Mouse (Mus musculus) hindbrain, embryonic 11.5 days (tissue): ENCODE measurements around the gene Lonrf2. TPM values are rescaled to one million over a fixed set of nuclear protein-coding genes. Genes with fewer than 3 reads are reported as not detected.

Experiments
- ATAC-seq: fragments of 200-750 bp; cut with Nextera tagmentation; 2 replicates; pipeline ENCODE4 v1.8.0; 2017; ENCODE audit warnings: mild to moderate bottlenecking, moderate TSS enrichment, moderate library complexity; ENCODE audit not compliant: low FRiP score
- DNase-seq: peaks from one replicate; pipeline ENCODE4 v3.0.0-alpha.2; 2015; ENCODE audit warnings: low spot score
- H3K27ac ChIP-seq: fragments of 300-500 bp; sonication (generic); 2 replicates; pipeline ENCODE4 v1.5.1; 2014; ENCODE audit warnings: mild to moderate bottlenecking, low read depth, low read length
- H3K27me3 ChIP-seq: fragments of 300-500 bp; sonication (generic); 2 replicates; pipeline ENCODE4 v1.6.1; 2014; ENCODE audit warnings: mild to moderate bottlenecking, low read length, moderate library complexity, mixed read lengths; ENCODE audit not compliant: control insufficient read depth, insufficient read depth
- H3K36me3 ChIP-seq: fragments of 300-500 bp; sonication (generic); 2 replicates; pipeline ENCODE4 v1.6.1; 2014; ENCODE audit warnings: mild to moderate bottlenecking, low read length, moderate library complexity, mixed read lengths; ENCODE audit not compliant: control insufficient read depth, insufficient read depth
- H3K4me1 ChIP-seq: fragments of 300-500 bp; sonication (generic); replicated peaks from 2 replicates; pipeline ENCODE4 v1.6.1; 2014; ENCODE audit warnings: low read length, mixed read lengths; ENCODE audit not compliant: control insufficient read depth, insufficient read depth
- H3K4me2 ChIP-seq: fragments of 300-500 bp; sonication (generic); replicated peaks from 2 replicates; pipeline ENCODE4 v1.6.1; 2014; ENCODE audit warnings: mild to moderate bottlenecking, low read depth, low read length
- H3K4me3 ChIP-seq: fragments of 300-500 bp; sonication (generic); 2 replicates; pipeline ENCODE4 v1.5.1; 2014; ENCODE audit warnings: low read depth, low read length
- H3K9ac ChIP-seq: fragments of 300-500 bp; sonication (generic); 2 replicates; pipeline ENCODE4 v1.6.1; 2014; ENCODE audit warnings: low read depth, low read length
- H3K9me3 ChIP-seq: fragments of 300-500 bp; sonication (generic); 2 replicates; pipeline ENCODE4 v1.6.1; 2016; ENCODE audit warnings: low read length; ENCODE audit not compliant: control insufficient read depth
- WGBS: fragments of 180-500 bp; shearing (Covaris S2); extraction: QIAGEN DNeasy Blood & Tissue Kit; methylation state at CpG from one replicate; pipeline ENCODE4 v1.1.7; 2014; 5-methylcytosine and 5-hydroxymethylcytosine counted together
- polyA plus RNA-seq: library from polyadenylated mRNA; unstranded; fragments of >200 nt; fragmentation: Nextera tagmentation; extraction: Ambion mirVana; gene quantifications from 2 replicates; pipeline ENCODE4 v1.2.1, GENCODE M21; 2014

The Lonrf2 gene
- polyA plus RNA-seq, 1 experiment from 2014 or later = 5.0 TPM

GRCm38 (mm10) chr1:38743863-38744262, 92.6 kb downstream of the Lonrf2 start:
- 57% methylated on average over 1 of the region's 1 CpGs for WGBS
- no peaks in the 10 kb centered on the region for H3K27me3 ChIP-seq
- H3K4me3 ChIP-seq = no peak overlapping the region
- DNase-seq (no peak), ATAC-seq (no peak)
- H3K9me3 ChIP-seq = no peaks in the 10 kb centered on the region
- no peak overlapping the region for H3K27ac ChIP-seq
- no peak overlapping the region for H3K4me2 ChIP-seq
- H3K9ac ChIP-seq = no peak overlapping the region
- no peaks in the 10 kb centered on the region for H3K4me1 ChIP-seq
- H3K36me3 ChIP-seq = no peaks in the 10 kb centered on the region

Other genes starting within 250 kb of the Lonrf2 start
- gene Aff3, start 171.8 kb downstream of the Lonrf2 start, polyA plus RNA-seq = 19.7 and 25.6 TPM in 2 replicates
- 23.1 and 28.7 TPM in 2 replicates for gene Chst10, start 61.5 kb upstream of the Lonrf2 start, polyA plus RNA-seq
- 1.1 and 1.5 TPM in 2 replicates for gene Nms, start 102.4 kb upstream of the Lonrf2 start, polyA plus RNA-seq
- gene Pdcl3, start 148.9 kb upstream of the Lonrf2 start, polyA plus RNA-seq = 173 TPM in 2 replicates